Mouse (Mus musculus): Measurements from ENCODE around the gene Fdx1l. TPM values are rescaled to one million over a fixed set of nuclear protein-coding genes. Genes with fewer than 3 reads are reported as not detected.
"Not testable (repeated sequence)": the region's sequence is repeated elsewhere in the genome, so short reads cannot be mapped to it uniquely, and the experiment has no call there.

Fdx1l gene
- polyA plus RNA-seq, 1 experiment from 2014 or later, result 42.9 TPM

- peak overlapping the region; percentile 78 for H3K4me2 ChIP-seq
- no peak for ATAC-seq (replicated peaks; ENCODE audit: insufficient number of reproducible peaks, insufficient read depth, low FRiP score, low read depth)
- H3K27me3 ChIP-seq, result no peaks in the 10 kb centered on the region
- 5% methylated on average over 4 of the region's 4 CpGs for WGBS
- H3K4me3 ChIP-seq, result peak overlapping the region; percentile 74
- H3K27ac ChIP-seq, result no peak overlapping the region; the same call in 1 of the 2 replicates
- peak overlapping the region; percentile 82 for H3K9ac ChIP-seq
- peaks cover 15% of the 10 kb centered on the region for H3K4me1 ChIP-seq (replicated peaks)
- no peaks in the 10 kb centered on the region for H3K9me3 ChIP-seq (replicated peaks)
- H3K36me3 ChIP-seq, result peaks cover 28% of the 10 kb centered on the region
These were observed 773 bp downstream of the Fdx1l start for GRCm38 (mm10) chr9:21072641-21073040.

DNA sequence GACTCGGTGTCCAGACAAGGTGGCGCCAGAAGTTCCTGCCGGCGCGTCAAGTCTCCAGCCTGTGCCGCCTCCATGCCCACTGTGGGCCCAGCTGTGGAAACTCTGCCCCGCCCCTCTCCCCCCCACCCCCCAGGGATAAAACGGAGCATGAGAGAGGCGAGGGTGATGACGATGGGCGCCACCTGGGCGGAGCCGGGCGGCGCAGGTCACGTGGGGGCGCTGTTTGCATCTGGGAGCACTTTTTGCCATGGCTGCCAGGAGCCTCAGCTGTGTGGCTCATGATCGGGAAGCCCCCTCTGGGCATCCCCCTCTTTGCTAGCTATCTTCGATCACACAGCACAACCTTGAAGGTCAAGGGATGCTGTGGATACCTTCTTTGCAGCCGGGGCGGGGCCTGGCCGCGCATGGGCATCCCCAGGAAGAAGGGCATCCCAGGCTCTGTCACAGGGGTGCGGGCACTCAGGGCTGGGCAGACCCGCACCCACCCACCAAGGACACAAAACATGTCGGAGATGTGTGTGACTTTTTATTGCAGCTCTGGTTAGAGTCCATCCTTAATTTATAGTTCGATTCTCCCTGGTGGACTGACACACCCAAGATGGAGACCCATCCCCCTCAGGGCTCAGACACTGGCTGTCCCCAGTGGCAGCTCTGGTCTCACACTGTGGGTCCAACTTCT lies 6.3 kb downstream of the Fdx1l start, which contains the start of gene Zglp1:
Zglp1 (minus strand) TSS at position 88 of the 679 bp plus-strand sequence.
- H3K9ac ChIP-seq, result no peak within 1 kb of the TSS
- ATAC-seq (replicated peaks; ENCODE audit: insufficient number of reproducible peaks, insufficient read depth, low FRiP score, low read depth), result no peak
- WGBS, result 81% methylated on average over 27 of the region's 27 CpGs
- no peak within 1 kb of the TSS for H3K4me3 ChIP-seq
- peaks cover 6% of the 10 kb centered on the region for H3K4me1 ChIP-seq (replicated peaks)
- peaks cover 27% of the 10 kb centered on the region for H3K36me3 ChIP-seq
- H3K4me2 ChIP-seq, result no peak within 1 kb of the TSS
- H3K27me3 ChIP-seq, result no peaks in the 10 kb centered on the region
- no peak within 1 kb of the TSS for H3K27ac ChIP-seq
- H3K9me3 ChIP-seq (replicated peaks), result no peaks in the 10 kb centered on the region

GRCm38 (mm10) chr9:21062928-21063327 lies 10.5 kb downstream of the Fdx1l start:
- no peak for ATAC-seq (replicated peaks; ENCODE audit: insufficient number of reproducible peaks, insufficient read depth, low FRiP score, low read depth)
- H3K9me3 ChIP-seq (replicated peaks), result no peaks in the 10 kb centered on the region
- no peak overlapping the region for H3K4me3 ChIP-seq
- H3K27me3 ChIP-seq, result no peaks in the 10 kb centered on the region
- H3K4me2 ChIP-seq, result no peak overlapping the region
- no peak overlapping the region for H3K9ac ChIP-seq
- peaks cover 31% of the 10 kb centered on the region for H3K36me3 ChIP-seq
- no peaks in the 10 kb centered on the region for H3K4me1 ChIP-seq (replicated peaks)
- H3K27ac ChIP-seq, result no peak overlapping the region
- WGBS, result 80% methylated on average over 2 of the region's 2 CpGs

GRCm38 (mm10) chr9:21051578-21051977 lies 21.8 kb downstream of the Fdx1l start:
- H3K36me3 ChIP-seq, result no peaks in the 10 kb centered on the region
- H3K27ac ChIP-seq, result no peak overlapping the region
- H3K4me3 ChIP-seq, result no peak overlapping the region
- H3K27me3 ChIP-seq, result no peaks in the 10 kb centered on the region
- H3K9ac ChIP-seq, result no peak overlapping the region
- H3K9me3 ChIP-seq (replicated peaks), result no peaks in the 10 kb centered on the region
- H3K4me2 ChIP-seq, result no peak overlapping the region
- WGBS, result 52% methylated on average over 10 of the region's 10 CpGs
- no peak for ATAC-seq (replicated peaks; ENCODE audit: insufficient number of reproducible peaks, insufficient read depth, low FRiP score, low read depth)
- no peaks in the 10 kb centered on the region for H3K4me1 ChIP-seq (replicated peaks)

DNA sequence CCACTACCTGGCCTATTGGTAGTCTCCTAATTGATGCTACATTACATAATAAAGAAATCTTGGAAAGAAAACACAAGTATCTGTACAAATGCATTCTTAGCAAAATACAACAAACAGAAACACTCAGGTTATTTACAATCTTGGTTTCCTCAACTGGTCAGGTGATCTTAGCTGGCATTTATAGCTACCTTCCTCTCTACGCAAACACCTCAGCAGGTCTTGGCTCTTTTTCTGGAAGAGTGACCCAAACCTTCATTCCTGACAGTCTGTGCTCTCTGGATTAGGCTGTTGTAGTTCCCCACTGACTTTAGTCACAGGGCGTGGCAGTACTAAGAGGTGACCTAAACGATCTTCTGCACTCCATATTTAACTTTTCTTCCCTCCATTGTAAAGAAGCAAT lies 28.2 kb downstream of the Fdx1l start:
- Histone ChIP-seq H3K9me3 (replicated peaks) (no peaks in the 10 kb centered on the region), H3K4me1 (replicated peaks) (no peaks in the 10 kb centered on the region)

GRCm38 (mm10) chr9:21044785-21045184 lies 28.6 kb downstream of the Fdx1l start:
- not testable (repeated sequence) for H3K4me2 ChIP-seq; H3K27me3 ChIP-seq; H3K4me3 ChIP-seq; ATAC-seq (replicated peaks; ENCODE audit: insufficient number of reproducible peaks, insufficient read depth, low FRiP score, low read depth); H3K4me1 ChIP-seq (replicated peaks); H3K9ac ChIP-seq; H3K9me3 ChIP-seq (replicated peaks); H3K36me3 ChIP-seq; H3K27ac ChIP-seq
- WGBS, result 55% methylated on average over 1 of the region's 1 CpGs

More for the DNA sequence above, 28.2 kb downstream of the Fdx1l start:
- ATAC-seq (replicated peaks; ENCODE audit: insufficient number of reproducible peaks, insufficient read depth, low FRiP score, low read depth), result no peak
- Histone ChIP-seq H3K36me3 (no peaks in the 10 kb centered on the region), H3K4me3 (no peak overlapping the region), H3K4me2 (no peak overlapping the region), H3K27me3 (0 out of 2 replicates have a peak, but pooled peaks cover 3% of the 10 kb centered on the region), H3K27ac (no peak overlapping the region), H3K9ac (no peak overlapping the region)
- WGBS, result 69% methylated on average over 3 of the region's 3 CpGs

DNA sequence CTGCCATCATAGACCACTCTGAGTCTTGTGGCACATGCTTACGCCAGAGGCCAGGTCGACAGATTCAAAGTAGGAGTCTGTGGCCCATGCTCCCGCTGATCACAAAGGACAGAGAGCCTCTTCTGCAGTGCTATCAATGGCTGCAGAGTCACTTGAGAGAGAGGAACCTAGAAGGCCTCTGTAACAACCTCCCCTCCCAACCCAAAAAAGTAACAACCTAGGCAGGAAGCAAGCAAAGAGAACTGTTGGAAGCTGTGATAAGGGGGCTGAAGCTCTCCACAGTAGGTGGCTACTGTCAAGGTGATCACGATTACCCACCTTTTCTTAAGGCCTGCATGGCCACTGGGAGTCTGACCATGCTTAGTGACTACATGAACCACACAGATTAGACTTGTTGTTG lies 29.9 kb downstream of the Fdx1l start:
- H3K4me2 ChIP-seq, result no peak overlapping the region
- peaks cover 14% of the 10 kb centered on the region for H3K27me3 ChIP-seq
- H3K4me1 ChIP-seq (replicated peaks), result peaks cover 1% of the 10 kb centered on the region
- H3K4me3 ChIP-seq, result no peak overlapping the region
- 81% methylated on average over 4 of the region's 4 CpGs for WGBS
- H3K36me3 ChIP-seq, result no peaks in the 10 kb centered on the region
- no peak overlapping the region for H3K27ac ChIP-seq
- no peak for ATAC-seq (replicated peaks; ENCODE audit: insufficient number of reproducible peaks, insufficient read depth, low FRiP score, low read depth)
- no peak overlapping the region for H3K9ac ChIP-seq
- H3K9me3 ChIP-seq (replicated peaks), result no peaks in the 10 kb centered on the region

GRCm38 (mm10) chr9:21041308-21041707 lies 32.1 kb downstream of the Fdx1l start:
- 41% methylated on average over 4 of the region's 4 CpGs for WGBS
- Histone ChIP-seq H3K4me1 (replicated peaks) (peaks cover 23% of the 10 kb centered on the region), H3K9ac (no peak overlapping the region), H3K27ac (no peak overlapping the region), H3K9me3 (replicated peaks) (no peaks in the 10 kb centered on the region), H3K4me2 (no peak overlapping the region), H3K4me3 (no peak overlapping the region), H3K36me3 (no peaks in the 10 kb centered on the region), H3K27me3 (peaks cover 37% of the 10 kb centered on the region)
- ATAC-seq (replicated peaks; ENCODE audit: insufficient number of reproducible peaks, insufficient read depth, low FRiP score, low read depth), result no peak

- H3K27me3 ChIP-seq, result peaks cover 52% of the 10 kb centered on the region
- no peak for ATAC-seq (replicated peaks; ENCODE audit: insufficient number of reproducible peaks, insufficient read depth, low FRiP score, low read depth)
These were observed 33.6 kb downstream of the Fdx1l start for GRCm38 (mm10) chr9:21039779-21040178.

GRCm38 (mm10) chr9:21037481-21037891 lies 35.9 kb downstream of the Fdx1l start:
- Histone ChIP-seq H3K4me3 (peak overlapping the region; percentile 45), H3K27me3 (peaks cover 73% of the 10 kb centered on the region), H3K36me3 (no peaks in the 10 kb centered on the region), H3K9me3 (replicated peaks) (no peaks in the 10 kb centered on the region), H3K4me1 (replicated peaks) (peaks cover 43% of the 10 kb centered on the region), H3K27ac (no peak overlapping the region), H3K9ac (peak overlapping the region; percentile 31; the same call in 1 of the 2 replicates), H3K4me2 (peak overlapping the region; percentile 73)
- WGBS, result 3% methylated on average over 31 of the region's 31 CpGs
- ATAC-seq (replicated peaks; ENCODE audit: insufficient number of reproducible peaks, insufficient read depth, low FRiP score, low read depth), result peak; percentile 71

More at GRCm38 (mm10) chr9:21039779-21040178, 33.6 kb downstream of the Fdx1l start:
- no peak overlapping the region for H3K4me3 ChIP-seq
- H3K4me2 ChIP-seq, result no peak overlapping the region
- H3K4me1 ChIP-seq (replicated peaks), result peaks cover 31% of the 10 kb centered on the region
- H3K36me3 ChIP-seq, result no peaks in the 10 kb centered on the region
- WGBS, result 77% methylated on average over 3 of the region's 3 CpGs
- no peak overlapping the region for H3K27ac ChIP-seq
- H3K9ac ChIP-seq, result no peak overlapping the region
- H3K9me3 ChIP-seq (replicated peaks), result no peaks in the 10 kb centered on the region

DNA sequence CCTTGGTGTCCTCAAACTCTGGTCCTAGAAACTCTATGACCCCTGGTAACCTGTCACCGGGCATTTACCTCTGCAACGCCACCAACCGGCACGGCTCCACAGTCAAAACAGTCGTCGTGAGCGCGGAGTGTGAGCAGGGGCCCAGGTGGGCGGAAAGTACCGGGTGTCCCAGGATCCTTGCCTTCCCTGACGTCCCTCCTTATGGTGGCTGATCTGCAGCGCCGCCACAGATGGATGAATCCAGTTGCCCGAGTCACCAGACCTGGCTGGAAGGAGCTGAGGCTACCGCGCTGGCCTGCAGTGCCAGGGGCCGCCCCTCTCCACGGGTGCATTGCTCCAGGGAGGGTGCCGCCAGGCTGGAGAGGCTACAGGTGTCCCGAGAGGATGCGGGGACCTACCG lies 36.7 kb downstream of the Fdx1l start:
- H3K4me1 ChIP-seq (replicated peaks), result peaks cover 51% of the 10 kb centered on the region
- ATAC-seq (replicated peaks; ENCODE audit: insufficient number of reproducible peaks, insufficient read depth, low FRiP score, low read depth), result no peak

DNA sequence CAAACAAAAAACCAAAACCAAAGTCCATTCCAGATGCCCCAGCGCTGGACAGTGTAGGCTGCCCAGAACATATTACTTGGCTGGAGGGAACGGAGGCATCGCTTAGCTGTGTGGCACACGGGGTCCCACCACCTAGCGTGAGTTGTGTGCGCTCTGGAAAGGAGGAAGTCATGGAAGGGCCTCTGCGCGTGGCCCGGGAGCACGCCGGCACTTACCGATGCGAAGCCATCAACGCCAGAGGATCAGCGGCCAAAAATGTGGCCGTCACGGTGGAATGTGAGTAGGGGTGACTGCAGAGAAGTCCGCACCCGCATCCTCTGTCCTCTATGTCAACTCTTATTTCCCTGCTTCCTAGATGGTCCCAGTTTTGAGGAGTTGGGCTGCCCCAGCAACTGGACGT lies 37.3 kb downstream of the Fdx1l start:
- Histone ChIP-seq H3K4me1 (replicated peaks) (peaks cover 56% of the 10 kb centered on the region), H3K27me3 (peaks cover 84% of the 10 kb centered on the region), H3K9me3 (replicated peaks) (no peaks in the 10 kb centered on the region), H3K4me3 (no peak overlapping the region), H3K4me2 (peak overlapping the region; percentile 73), H3K36me3 (no peaks in the 10 kb centered on the region), H3K9ac (0 out of 2 replicates have a peak overlapping the region, but pooled peaks have one; percentile 35), H3K27ac (no peak overlapping the region)
- no peak for ATAC-seq (replicated peaks; ENCODE audit: insufficient number of reproducible peaks, insufficient read depth, low FRiP score, low read depth)
- WGBS, result 14% methylated on average over 20 of the region's 20 CpGs

More for the DNA sequence above, 36.7 kb downstream of the Fdx1l start:
- H3K27ac ChIP-seq, result no peak overlapping the region
- WGBS, result 5% methylated on average over 22 of the region's 22 CpGs
- H3K4me3 ChIP-seq, result peak overlapping the region; percentile 45
- no peaks in the 10 kb centered on the region for H3K9me3 ChIP-seq (replicated peaks)
- no peaks in the 10 kb centered on the region for H3K36me3 ChIP-seq
- H3K9ac ChIP-seq, result peak overlapping the region; percentile 35; the same call in 1 of the 2 replicates
- H3K27me3 ChIP-seq, result peaks cover 82% of the 10 kb centered on the region
- peak overlapping the region; percentile 73 for H3K4me2 ChIP-seq

Measured in heart, embryonic 15.5 days (tissue).